Mouse (Mus musculus): ENCODE measurements around the gene Bet1l. TPM values are rescaled to one million over a fixed set of nuclear protein-coding genes. Genes with fewer than 3 reads are reported as not detected.

Gene Bet1l
- total and polyA plus RNA-seq, 3 experiments = 5.2 to 13.1 (median 8.4) TPM

- no peaks in the 10 kb centered on the region; the same call in 1 of the 2 replicates for H3K4me1 ChIP-seq (ENCODE audit: insufficient read depth, low read depth, low read length)
- no peak for TF ChIP-seq TAL1 (conservative IDR thresholded peaks at IDR 0.05; ENCODE audit: low read depth, low read length)
- TF ChIP-seq CTCF (IDR thresholded peaks at IDR 0.05; ENCODE audit: low read depth, low read length) = no peak
- no peak for TF ChIP-seq GATA1 (IDR thresholded peaks at IDR 0.05; ENCODE audit: borderline replicate concordance, low read length)
- no peak for TF ChIP-seq POLR2AphosphoS5 (IDR thresholded peaks at IDR 0.05; ENCODE audit: insufficient replicate concordance, low read depth, low read length)
- TF ChIP-seq GATA2 (IDR thresholded peaks at IDR 0.05; ENCODE audit: borderline replicate concordance, low read depth, low read length) = no peak
- no peak overlapping the region for H3K4me3 ChIP-seq (ENCODE audit: low read depth, low read length)
- ATAC-seq (ENCODE audit: extremely low read depth, insufficient number of reproducible peaks, low FRiP score, poor library complexity, severe bottlenecking) (no peak), DNase-seq (ENCODE audit: low spot score) (no peak)
- peaks cover 49% of the 10 kb centered on the region for H3K27me3 ChIP-seq (ENCODE audit: insufficient read depth, low read length)
- H3K9me3 ChIP-seq (replicated peaks) = no peaks in the 10 kb centered on the region
- H3K36me3 ChIP-seq (replicated peaks) = no peaks in the 10 kb centered on the region
Observed at GRCm38 (mm10) chr7:140836243-140837115, 20.9 kb downstream of the Bet1l start.

GRCm38 (mm10) chr7:140835758-140836087 is 21.7 kb downstream of the Bet1l start:
- H3K27me3 ChIP-seq (ENCODE audit: insufficient read depth, low read length) = peaks cover 46% of the 10 kb centered on the region
- no peaks in the 10 kb centered on the region; the same call in 1 of the 2 replicates for H3K4me1 ChIP-seq (ENCODE audit: insufficient read depth, low read depth, low read length)
- no peak for DNase-seq (ENCODE audit: low spot score)
- ATAC-seq (ENCODE audit: extremely low read depth, insufficient number of reproducible peaks, low FRiP score, poor library complexity, severe bottlenecking) = no peak
- no peak for TF ChIP-seq TAL1 (conservative IDR thresholded peaks at IDR 0.05; ENCODE audit: low read depth, low read length)
- no peak for TF ChIP-seq POLR2AphosphoS5 (IDR thresholded peaks at IDR 0.05; ENCODE audit: insufficient replicate concordance, low read depth, low read length)
- TF ChIP-seq GATA1 (IDR thresholded peaks at IDR 0.05; ENCODE audit: borderline replicate concordance, low read length) = no peak
- TF ChIP-seq GATA2 (IDR thresholded peaks at IDR 0.05; ENCODE audit: borderline replicate concordance, low read depth, low read length) = no peak
- TF ChIP-seq CTCF (IDR thresholded peaks at IDR 0.05; ENCODE audit: low read depth, low read length) = no peak
- H3K36me3 ChIP-seq (replicated peaks) = no peaks in the 10 kb centered on the region
- H3K9me3 ChIP-seq (replicated peaks) = no peaks in the 10 kb centered on the region
- no peak overlapping the region for H3K4me3 ChIP-seq (ENCODE audit: low read depth, low read length)

- Histone ChIP-seq H3K27me3 (ENCODE audit: insufficient read depth, low read length) (peaks cover 45% of the 10 kb centered on the region), H3K9me3 (replicated peaks) (no peaks in the 10 kb centered on the region), H3K4me1 (ENCODE audit: insufficient read depth, low read depth, low read length) (no peaks in the 10 kb centered on the region; the same call in 1 of the 2 replicates), H3K36me3 (replicated peaks) (no peaks in the 10 kb centered on the region), H3K4me3 (ENCODE audit: low read depth, low read length) (no peak within 1 kb of the TSS)
- DNase-seq (ENCODE audit: low spot score) (no peak), ATAC-seq (ENCODE audit: extremely low read depth, insufficient number of reproducible peaks, low FRiP score, poor library complexity, severe bottlenecking) (no peak)
- TF ChIP-seq CTCF (IDR thresholded peaks at IDR 0.05; ENCODE audit: low read depth, low read length) = no peak
- TF ChIP-seq GATA1 (IDR thresholded peaks at IDR 0.05; ENCODE audit: borderline replicate concordance, low read length) = no peak
- no peak for TF ChIP-seq POLR2AphosphoS5 (IDR thresholded peaks at IDR 0.05; ENCODE audit: insufficient replicate concordance, low read depth, low read length)
- no peak for TF ChIP-seq TAL1 (conservative IDR thresholded peaks at IDR 0.05; ENCODE audit: low read depth, low read length)
- no peak for TF ChIP-seq GATA2 (IDR thresholded peaks at IDR 0.05; ENCODE audit: borderline replicate concordance, low read depth, low read length)
Observed at GRCm38 (mm10) chr7:140834968-140835757, 22.2 kb downstream of the Bet1l start, which contains the start of gene Urah. Urah (plus strand) TSS chr7:140835018.

- peaks cover 36% of the 10 kb centered on the region for H3K27me3 ChIP-seq (ENCODE audit: insufficient read depth, low read length)
- no peaks in the 10 kb centered on the region; the same call in 1 of the 2 replicates for H3K4me1 ChIP-seq (ENCODE audit: insufficient read depth, low read depth, low read length)
- no peaks in the 10 kb centered on the region for H3K9me3 ChIP-seq (replicated peaks)
- no peak overlapping the region for H3K4me3 ChIP-seq (ENCODE audit: low read depth, low read length)
- no peak for ATAC-seq (ENCODE audit: extremely low read depth, insufficient number of reproducible peaks, low FRiP score, poor library complexity, severe bottlenecking)
- no peaks in the 10 kb centered on the region for H3K36me3 ChIP-seq (replicated peaks)
- DNase-seq (ENCODE audit: low spot score) = no peak
- TF ChIP-seq GATA2 (IDR thresholded peaks at IDR 0.05; ENCODE audit: borderline replicate concordance, low read depth, low read length) (no peak), GATA1 (IDR thresholded peaks at IDR 0.05; ENCODE audit: borderline replicate concordance, low read length) (no peak), CTCF (IDR thresholded peaks at IDR 0.05; ENCODE audit: low read depth, low read length) (no peak), POLR2AphosphoS5 (IDR thresholded peaks at IDR 0.05; ENCODE audit: insufficient replicate concordance, low read depth, low read length) (no peak)
Observed at GRCm38 (mm10) chr7:140833341-140833740, 24.0 kb downstream of the Bet1l start.

- H3K4me3 ChIP-seq (ENCODE audit: low read depth, low read length) = no peak overlapping the region
- ATAC-seq (ENCODE audit: extremely low read depth, insufficient number of reproducible peaks, low FRiP score, poor library complexity, severe bottlenecking) (no peak), DNase-seq (ENCODE audit: low spot score) (no peak)
- H3K36me3 ChIP-seq (replicated peaks) = no peaks in the 10 kb centered on the region
- H3K4me1 ChIP-seq (ENCODE audit: insufficient read depth, low read depth, low read length) = peaks cover 2% of the 10 kb centered on the region; the same call in 1 of the 2 replicates
- H3K9me3 ChIP-seq (replicated peaks) = no peaks in the 10 kb centered on the region
- peaks cover 31% of the 10 kb centered on the region for H3K27me3 ChIP-seq (ENCODE audit: insufficient read depth, low read length)
- TF ChIP-seq POLR2AphosphoS5 (IDR thresholded peaks at IDR 0.05; ENCODE audit: insufficient replicate concordance, low read depth, low read length) = no peak
- TF ChIP-seq CTCF (IDR thresholded peaks at IDR 0.05; ENCODE audit: low read depth, low read length) = no peak
- no peak for TF ChIP-seq GATA1 (IDR thresholded peaks at IDR 0.05; ENCODE audit: borderline replicate concordance, low read length)
- no peak for TF ChIP-seq GATA2 (IDR thresholded peaks at IDR 0.05; ENCODE audit: borderline replicate concordance, low read depth, low read length)
- no peak for TF ChIP-seq TAL1 (conservative IDR thresholded peaks at IDR 0.05; ENCODE audit: low read depth, low read length)
Observed at GRCm38 (mm10) chr7:140831447-140831846, 25.9 kb downstream of the Bet1l start.

Data from G1E (cell line).